Mouse (Mus musculus): Measurements from ENCODE around the gene Smpd4.

- TF ChIP-seq GABPA (IDR thresholded peaks at IDR 0.05; ENCODE audit: low read depth, low read length) (no peak), POLR2A (IDR thresholded peaks at IDR 0.05; ENCODE audit: control insufficient read depth in 1 of 2, insufficient read depth in 1 of 2, low read depth in 1 of 2, low read length in 2 of 2, poor library complexity in 1 of 2) (no peak), USF1 (IDR thresholded peaks at IDR 0.05; ENCODE audit: low read depth, low read length) (no peak), HCFC1 (IDR thresholded peaks at IDR 0.05; ENCODE audit: low read depth, low read length) (no peak), JUND (IDR thresholded peaks at IDR 0.05; ENCODE audit: low read depth, low read length) (no peak), SMC3 (IDR thresholded peaks at IDR 0.05; ENCODE audit: low read depth, low read length) (no peak), CTCF (IDR thresholded peaks at IDR 0.05 in 2 of 3, conservative IDR thresholded peaks at IDR 0.05 in 1 of 3; ENCODE audit: control insufficient read depth in 1 of 3, insufficient read depth in 1 of 3, low read depth in 2 of 3, low read length in 3 of 3, poor library complexity in 1 of 3, severe bottlenecking in 1 of 3) (no peak), MEF2A (IDR thresholded peaks at IDR 0.05; ENCODE audit: extremely low read depth, insufficient replicate concordance, low read depth, low read length, poor library complexity, severe bottlenecking) (no peak), TAL1 (IDR thresholded peaks at IDR 0.05; ENCODE audit: low read length) (no peak), UBTF (IDR thresholded peaks at IDR 0.05; ENCODE audit: borderline replicate concordance, insufficient read depth, low read depth, low read length) (no peak), CHD2 (IDR thresholded peaks at IDR 0.05; ENCODE audit: low read length) (no peak), ZKSCAN1 (IDR thresholded peaks at IDR 0.05; ENCODE audit: low read depth, low read length) (no peak), E2F4 (IDR thresholded peaks at IDR 0.05; ENCODE audit: borderline replicate concordance, low read depth, low read length) (no peak), MAX (IDR thresholded peaks at IDR 0.05; ENCODE audit: low read length) (no peak)
Observed at GRCm38 (mm10) chr16:17653601-17654000, 34.4 kb downstream of the Smpd4 start.

Data from MEL (cell line).